Mouse (Mus musculus) retina, postnatal 1 day (tissue): ENCODE measurements around the gene Sos1.
A peak's percentile ranks its signal among the peaks of the same experiment; 100 is the strongest.

Source experiments
- DNase-seq: peaks from one replicate; pipeline ENCODE4 v3.0.0-alpha.2; 2012

Gene Sos1

DNA sequence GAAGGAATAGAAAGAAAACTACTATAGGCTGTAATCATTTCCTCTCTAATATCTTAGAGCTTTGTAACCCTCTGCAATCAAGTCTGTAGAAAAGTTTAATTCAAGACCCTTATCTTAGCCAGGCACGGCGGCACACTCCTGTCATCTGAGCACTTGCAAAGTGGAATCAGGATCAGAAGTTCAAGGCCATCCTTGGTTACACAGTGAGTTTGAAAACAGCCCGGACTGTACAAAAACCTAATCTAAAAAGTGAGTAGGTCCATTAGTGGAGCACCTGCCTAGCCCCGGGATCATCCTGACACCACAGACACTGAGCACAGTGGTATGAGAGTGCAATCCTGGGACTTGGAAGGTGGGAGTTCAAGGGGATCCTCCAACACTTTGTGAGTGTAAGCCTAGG is 12.6 kb upstream of the Sos1 start:
- DNase-seq: no peak

- DNase-seq: no peak
Observed at GRCm38 (mm10) chr17:80492274-80492673, 12.0 kb upstream of the Sos1 start.

- no peak for DNase-seq
Observed at GRCm38 (mm10) chr17:80490166-80490565, 9.9 kb upstream of the Sos1 start.

DNA sequence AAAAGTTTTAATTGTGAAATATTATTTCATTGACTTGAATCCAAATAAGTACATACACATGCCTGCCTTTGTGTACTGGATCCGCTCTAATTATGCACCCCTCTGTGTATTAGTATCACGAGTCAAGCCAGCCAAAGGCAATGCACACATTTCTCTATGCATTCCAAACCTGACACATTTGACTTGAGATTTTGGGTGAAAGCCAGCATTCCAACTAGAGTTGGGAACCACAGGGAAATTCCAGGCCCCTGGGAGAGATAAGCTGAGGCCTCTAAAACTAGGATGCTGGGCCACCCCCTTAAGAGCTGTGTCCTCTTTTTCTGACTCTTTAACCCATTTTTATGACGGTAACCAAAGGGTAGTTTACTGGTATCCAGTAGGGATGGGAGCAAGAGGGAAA is 8.7 kb upstream of the Sos1 start:
- no peak for DNase-seq

DNA sequence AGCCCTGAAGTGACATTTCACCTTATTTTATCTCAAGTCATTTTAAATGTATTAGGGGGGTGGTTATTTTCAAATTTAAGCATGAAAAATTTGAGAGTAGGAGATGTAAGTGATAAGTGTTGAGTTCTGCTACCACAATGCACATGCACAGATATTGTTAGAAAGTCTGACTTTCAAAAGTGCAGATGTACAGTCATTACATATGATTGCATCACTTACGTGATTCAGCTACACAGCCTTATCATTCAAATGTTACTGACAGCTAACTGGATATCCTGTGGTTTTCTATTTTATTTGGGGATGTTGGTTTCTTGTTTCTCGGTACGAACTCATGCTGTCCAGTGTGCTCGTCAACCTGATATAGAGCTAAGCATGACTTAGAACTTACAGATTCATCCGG is 4.9 kb upstream of the Sos1 start:
- DNase-seq: no peak

DNA sequence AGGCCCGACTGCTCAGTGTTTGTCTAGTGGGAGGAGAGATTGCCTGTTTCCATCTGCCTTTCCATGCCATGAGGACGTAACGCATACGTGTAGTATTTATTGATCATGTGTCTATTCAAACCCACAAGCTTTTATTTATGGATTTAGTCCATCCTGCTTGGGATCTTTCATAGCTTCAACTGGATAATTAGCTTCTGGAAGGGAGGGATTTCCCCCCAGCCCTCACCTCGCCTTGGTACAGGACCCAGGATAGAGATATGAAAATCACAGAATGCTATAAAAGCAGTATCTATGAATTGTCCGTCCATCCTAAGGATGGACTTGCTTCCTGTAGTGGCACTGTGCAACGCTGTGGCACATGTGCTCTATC is 587 bp upstream of the Sos1 start:
- no peak for DNase-seq

DNA sequence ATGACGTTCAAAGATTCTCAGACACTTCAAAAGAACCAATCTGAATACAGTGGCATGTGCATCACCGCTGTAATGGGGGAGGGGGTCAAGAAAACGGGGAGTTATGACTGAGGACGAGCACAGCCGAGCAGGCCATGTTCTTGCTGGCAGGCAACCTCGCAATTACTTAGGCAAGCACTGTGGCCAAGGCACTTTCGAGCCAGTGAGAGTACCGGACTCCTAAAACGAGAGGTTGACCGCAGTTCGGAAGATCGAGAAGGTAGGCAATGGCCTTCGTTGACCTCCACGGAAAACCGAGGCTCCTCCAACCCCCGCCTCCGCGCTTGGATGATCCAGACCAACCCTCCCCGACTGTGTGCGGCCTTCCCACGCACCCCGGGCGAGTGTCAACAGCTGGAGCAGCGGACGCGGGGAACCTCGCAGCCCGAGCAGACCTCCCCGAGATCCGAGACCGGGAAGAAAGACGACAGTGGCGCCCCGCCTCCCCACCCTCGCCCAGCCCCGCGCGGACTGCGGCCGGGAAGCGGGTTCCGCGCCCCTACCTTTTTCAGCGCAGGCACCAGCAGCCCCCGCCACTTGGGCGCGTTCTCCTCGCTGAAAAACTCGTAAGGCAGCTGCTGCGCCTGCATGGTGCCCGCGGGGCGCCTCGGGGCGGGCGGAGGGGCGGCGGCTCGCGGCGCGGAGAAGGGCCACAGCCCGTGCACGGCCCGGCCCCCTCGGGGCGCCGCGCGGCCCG is 790 bp downstream of the Sos1 start:
- peak; percentile 67 for DNase-seq

GRCm38 (mm10) chr17:80477679-80478078 is 2.6 kb downstream of the Sos1 start:
- DNase-seq: no peak

- no peak for DNase-seq
Observed at GRCm38 (mm10) chr17:80476496-80476895, 3.8 kb downstream of the Sos1 start.

DNA sequence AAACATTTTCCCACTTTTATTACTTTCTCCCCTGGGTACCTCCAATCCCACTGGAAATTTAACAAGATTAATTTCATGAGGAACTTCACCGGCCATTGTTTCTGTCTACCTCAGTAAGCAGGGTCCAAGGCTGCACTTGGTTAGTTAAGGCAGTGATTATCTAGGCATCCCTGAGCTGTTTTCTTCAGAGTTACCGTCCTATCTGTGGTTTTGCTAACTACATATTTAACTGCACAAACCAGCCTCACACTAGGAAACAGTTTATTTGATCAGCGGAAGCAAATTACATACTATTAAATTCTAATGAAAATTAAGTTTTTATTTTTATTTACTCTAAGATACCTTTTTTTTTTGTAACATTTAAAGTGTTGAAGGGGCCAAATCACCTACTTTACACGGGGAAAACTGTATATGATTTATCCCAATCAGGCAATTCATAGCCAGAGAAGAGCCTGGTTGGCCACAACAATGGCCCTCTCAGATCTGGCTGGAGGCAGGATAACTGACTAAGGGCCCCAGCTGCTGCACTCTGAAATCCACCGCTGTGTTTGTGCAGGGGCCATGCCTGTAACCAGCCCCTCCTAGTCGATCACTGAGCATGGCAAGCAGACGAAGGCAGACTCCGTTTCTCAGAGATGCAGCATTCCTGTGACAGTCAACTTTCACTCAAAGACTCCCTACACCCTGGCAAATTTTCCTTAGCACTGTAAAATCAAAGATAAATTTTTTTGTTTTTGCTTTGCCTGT is 9.0 kb downstream of the Sos1 start:
- DNase-seq: peak; percentile 86

DNA sequence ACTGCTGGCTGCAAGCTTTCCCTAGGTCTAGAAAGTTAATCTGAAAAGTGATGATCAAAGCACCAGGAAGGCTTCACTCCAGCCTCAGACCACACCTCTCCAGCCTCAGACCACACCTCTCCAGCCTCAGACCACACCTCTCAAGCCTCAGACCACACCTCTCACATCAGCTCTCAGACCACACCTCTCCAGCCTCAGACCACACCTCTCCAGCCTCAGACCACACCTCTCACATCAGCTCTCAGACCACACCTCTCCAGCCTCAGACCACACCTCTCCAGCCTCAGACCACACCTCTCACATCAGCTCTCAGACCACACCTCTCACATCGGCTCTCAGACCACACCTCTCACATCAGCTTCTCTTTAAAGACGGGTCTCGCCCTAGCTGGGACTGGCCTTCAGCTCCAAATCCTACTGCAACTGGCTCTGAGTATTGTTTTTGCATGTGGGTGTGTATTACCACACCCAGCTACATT is 11.8 kb downstream of the Sos1 start:
- DNase-seq: peak; percentile 30

GRCm38 (mm10) chr17:80460258-80460657 is 20.0 kb downstream of the Sos1 start:
- peak; percentile 25 for DNase-seq

- peak; percentile 73 for DNase-seq
Observed at GRCm38 (mm10) chr17:80455648-80456047, 24.6 kb downstream of the Sos1 start.

DNA sequence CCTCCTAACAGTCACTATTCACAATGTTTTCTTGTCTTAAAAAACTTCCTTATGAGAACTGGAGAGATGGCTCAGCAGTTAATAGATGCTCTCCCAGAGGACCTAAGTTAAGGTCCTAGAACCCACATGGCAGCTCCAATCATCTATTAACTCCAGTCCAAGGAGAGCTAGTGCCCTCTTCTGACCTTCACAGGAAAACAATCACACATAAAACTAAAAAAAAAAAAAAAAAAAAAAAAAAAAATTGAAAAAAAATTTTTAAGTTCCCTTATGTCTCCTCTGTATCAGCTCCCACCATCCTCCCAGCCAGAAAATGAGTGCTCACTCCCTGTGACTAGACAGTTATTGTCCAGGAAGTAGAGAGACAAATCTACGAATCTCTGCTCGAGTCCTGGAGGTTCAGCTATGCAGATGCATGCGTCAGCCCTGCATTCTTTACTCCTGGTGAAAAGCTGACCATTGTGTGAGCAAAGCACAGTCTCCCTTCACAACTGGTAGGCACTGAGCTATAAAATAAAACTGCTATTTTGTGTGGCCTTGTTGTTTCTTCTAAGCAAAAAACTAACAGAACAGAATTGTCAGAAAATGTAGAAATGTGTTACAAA is 29.7 kb downstream of the Sos1 start:
- DNase-seq: no peak

DNA sequence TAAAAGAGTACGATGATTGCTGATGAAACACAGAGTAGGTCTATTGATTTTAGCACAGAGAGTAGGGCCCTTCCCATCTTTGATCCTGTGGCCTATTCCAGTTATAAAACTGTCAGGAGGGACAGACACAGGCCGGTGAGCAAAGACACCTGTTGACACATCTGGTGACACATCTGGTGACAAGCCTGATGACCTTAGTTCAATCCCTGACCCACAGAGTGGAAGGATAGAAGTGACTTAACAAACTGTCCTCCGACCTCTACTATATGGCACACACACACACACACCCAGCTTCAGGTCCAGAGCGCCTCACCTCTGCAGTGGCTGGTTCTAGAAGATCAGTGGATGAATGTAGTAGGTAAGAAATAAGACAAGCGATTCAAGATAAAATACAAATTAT is 33.8 kb downstream of the Sos1 start:
- DNase-seq: no peak

DNA sequence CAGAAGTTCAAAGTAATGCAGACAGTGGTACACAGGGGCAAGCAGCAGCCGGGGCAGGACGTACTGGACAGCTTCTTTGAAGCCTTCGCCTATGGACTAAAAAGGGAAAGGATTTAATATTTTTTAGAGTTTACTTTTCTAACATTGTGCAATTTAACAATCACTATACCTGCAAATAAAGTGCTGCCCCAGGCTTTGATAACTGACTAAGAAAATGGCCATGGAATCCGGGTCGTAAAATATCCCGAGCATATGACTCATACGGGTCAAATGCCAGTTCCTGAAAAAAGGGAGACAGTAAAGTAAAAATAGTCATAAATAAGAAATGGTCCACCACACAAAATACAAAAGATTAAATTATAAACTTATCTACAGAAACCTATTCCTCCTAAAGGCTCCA is 34.8 kb downstream of the Sos1 start:
- DNase-seq: no peak

DNA sequence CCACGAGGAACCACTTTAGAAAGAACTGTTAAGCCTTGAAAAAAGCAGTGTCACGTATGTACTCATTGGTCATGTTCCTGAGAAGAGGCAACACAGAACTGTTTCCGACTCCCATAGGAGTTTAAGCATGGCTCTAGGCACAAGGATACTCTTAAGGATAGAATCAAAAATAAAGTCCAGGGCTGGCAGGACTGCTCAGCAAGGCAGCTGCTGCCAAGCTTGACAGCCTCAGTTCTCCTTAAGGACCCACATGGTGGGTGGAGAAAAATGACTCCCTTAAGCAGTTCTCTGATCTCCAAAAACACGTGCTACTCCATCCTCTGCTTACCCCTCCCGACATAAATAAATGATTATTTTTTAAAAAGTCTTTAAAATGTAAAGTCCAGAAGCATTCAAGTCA is 44.6 kb downstream of the Sos1 start:
- no peak for DNase-seq

DNA sequence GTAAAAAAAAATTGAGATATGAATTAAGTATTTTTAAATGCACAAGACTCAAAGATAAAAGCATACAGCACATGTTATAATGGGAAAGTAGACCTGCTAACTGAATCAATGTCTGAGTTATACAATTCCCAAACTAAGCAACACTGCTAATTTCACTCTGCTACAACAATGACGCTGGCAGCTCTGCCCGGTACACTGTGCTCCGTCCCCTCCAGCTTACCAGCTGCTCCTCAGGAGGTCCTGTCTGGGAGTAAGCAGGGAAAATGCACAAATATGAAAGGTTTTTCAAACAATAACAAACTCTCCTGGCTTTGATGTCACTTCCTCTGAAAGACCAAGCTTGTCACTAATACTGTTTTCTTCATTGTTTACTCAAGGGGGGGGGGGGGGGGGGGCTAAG is 45.8 kb downstream of the Sos1 start:
- DNase-seq: no peak

- DNase-seq: no peak
Observed at GRCm38 (mm10) chr17:80431997-80432396, 48.3 kb downstream of the Sos1 start.

DNA sequence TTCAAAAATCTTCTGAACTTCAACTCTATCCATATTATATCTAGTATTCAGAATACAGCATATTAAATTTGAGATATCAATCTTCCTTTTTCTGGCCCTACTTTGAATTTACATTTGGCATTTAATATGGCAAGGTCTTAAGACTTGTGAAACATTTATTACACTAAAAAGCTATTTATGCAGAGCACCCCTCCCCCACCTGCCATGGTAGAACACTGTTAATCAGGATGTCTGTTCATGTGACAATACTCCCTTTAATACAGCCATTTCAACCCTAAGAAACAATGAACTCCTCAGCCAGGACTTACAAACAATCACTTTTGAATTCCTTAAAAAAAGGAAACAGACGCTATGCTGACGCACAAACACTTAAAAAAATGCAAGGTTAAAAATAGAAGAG is 52.3 kb downstream of the Sos1 start:
- no peak for DNase-seq

DNA sequence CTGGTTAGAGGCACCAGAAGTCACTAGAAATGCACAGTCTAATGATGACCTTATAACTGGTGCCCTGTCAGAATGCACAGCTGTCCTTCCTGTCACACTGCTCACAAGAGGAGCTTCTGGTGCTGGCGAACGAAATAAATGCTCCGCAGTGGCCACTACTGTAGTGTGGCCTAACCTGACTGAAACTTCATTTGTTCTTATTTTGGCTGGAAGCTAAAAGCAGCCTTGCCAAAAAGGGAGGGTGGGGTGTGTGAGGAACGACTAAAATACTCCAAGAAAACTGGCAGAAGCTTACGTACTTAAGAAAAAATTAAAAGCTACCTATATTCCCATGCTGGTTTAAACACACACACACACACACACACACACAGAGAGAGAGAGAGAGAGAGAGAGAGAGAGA is 53.4 kb downstream of the Sos1 start:
- no peak for DNase-seq

- no peak for DNase-seq
Observed at GRCm38 (mm10) chr17:80426171-80426570, 54.1 kb downstream of the Sos1 start.

DNA sequence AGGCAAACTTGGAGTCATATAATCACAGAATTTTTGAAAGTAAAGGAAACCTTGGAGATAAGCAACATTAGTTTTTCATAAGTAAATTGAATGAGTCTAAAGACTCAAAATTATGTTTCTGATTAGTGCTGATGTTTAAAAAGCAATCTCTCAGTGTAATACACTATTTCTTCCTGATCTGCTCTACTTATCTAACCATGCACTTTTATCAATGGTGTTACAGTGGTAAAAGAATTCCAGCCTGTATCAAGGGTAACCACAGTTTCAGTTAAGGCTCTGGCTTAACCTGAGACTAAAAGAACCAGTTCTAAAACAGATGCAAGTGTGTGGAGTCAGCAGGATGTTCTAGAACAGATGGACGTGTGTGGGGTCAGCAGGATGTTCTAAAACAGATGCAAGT is 59.3 kb downstream of the Sos1 start:
- DNase-seq: no peak

- no peak for DNase-seq
Observed at GRCm38 (mm10) chr17:80418572-80419210, 61.6 kb downstream of the Sos1 start.
